Mouse (Mus musculus) midbrain, embryonic 12.5 days (tissue): ENCODE measurements at regions not wholly inside any gene's neighbourhood (a gene's known extent, or its start where the extent isn't known, plus 50 kb on each side); places are given as distances from the start of the nearest gene placed in this dataset.

Source experiments
- ATAC-seq: fragments of 200-750 bp; cut with Nextera tagmentation; 2 replicates; pipeline ENCODE4 v1.8.0; 2017; ENCODE audit warnings: low read depth, moderate TSS enrichment, moderate library complexity; ENCODE audit not compliant: low FRiP score
- H3K27ac ChIP-seq: fragments of 300-500 bp; sonication (generic); replicated peaks from 2 replicates; pipeline ENCODE4 v1.5.1; 2016; ENCODE audit warnings: mild to moderate bottlenecking
- H3K27me3 ChIP-seq: fragments of 300-500 bp; sonication (generic); 2 replicates; pipeline ENCODE4 v1.6.1; 2016; ENCODE audit warnings: mild to moderate bottlenecking
- H3K36me3 ChIP-seq: fragments of 300-500 bp; sonication (generic); 2 replicates; pipeline ENCODE4 v1.6.1; 2016
- H3K4me1 ChIP-seq: fragments of 300-500 bp; sonication (generic); 2 replicates; pipeline ENCODE4 v1.6.1; 2016
- H3K4me2 ChIP-seq: fragments of 300-500 bp; sonication (generic); replicated peaks from 2 replicates; pipeline ENCODE4 v1.6.1; 2016; ENCODE audit warnings: mild to moderate bottlenecking, moderate library complexity
- H3K4me3 ChIP-seq: fragments of 300-500 bp; sonication (generic); 2 replicates; pipeline ENCODE4 v1.5.1; 2016; ENCODE audit warnings: mild to moderate bottlenecking
- H3K9ac ChIP-seq: fragments of 300-500 bp; sonication (generic); replicated peaks from 2 replicates; pipeline ENCODE4 v1.6.1; 2016; ENCODE audit warnings: mild to moderate bottlenecking, moderate library complexity
- H3K9me3 ChIP-seq: fragments of 300-500 bp; sonication (generic); 2 replicates; pipeline ENCODE4 v1.6.1; 2016; ENCODE audit warnings: mild to moderate bottlenecking
- WGBS: fragments of 180-500 bp; shearing (Covaris S2); methylation state at CpG from one replicate; pipeline ENCODE4 v1.1.7; 2016; 5-methylcytosine and 5-hydroxymethylcytosine counted together

DNA sequence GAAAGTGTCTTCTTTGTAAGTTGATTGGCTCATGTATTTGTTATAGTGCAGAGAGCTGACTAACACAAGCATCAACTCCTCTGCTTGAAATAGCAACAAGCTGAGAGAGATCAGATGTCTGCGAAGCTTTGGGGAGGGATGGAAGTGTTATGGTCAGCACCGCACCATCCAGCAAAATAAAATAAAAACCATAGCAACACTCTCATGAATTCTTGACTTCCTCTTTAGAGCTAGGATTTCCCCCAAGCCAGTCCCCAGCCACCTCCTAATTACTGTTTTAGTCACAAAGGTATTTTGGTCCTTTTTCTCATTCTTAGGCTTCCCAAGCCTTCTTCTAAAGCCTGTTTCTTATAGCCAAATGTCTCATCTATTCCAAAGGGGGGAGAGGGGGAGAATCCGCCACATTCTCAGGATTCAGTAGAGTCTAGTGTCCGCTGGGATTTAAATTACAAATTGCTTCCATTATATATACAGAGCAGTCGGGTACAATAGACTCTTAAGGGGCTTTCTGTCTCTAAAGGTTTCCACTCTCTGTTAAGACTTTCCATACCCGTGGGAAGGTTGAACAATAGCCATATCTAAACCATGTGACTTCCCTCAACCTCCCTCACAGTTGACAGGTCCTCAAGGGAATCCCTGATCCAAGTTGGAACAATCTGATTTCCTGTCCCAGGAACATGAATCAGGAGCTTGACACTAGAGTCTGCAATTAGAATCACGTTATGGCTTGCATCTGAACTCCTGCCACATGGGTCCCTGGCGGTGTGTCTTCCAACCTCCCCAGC, 386.7 kb downstream of the Rapgef2 start:
- H3K4me3 ChIP-seq: no peak overlapping the region
- H3K4me1 ChIP-seq: peaks cover 30% of the 10 kb centered on the region
- no peak overlapping the region for H3K9ac ChIP-seq
- ATAC-seq: peak; percentile 61
- 45% methylated on average over 8 of the region's 8 CpGs for WGBS
- H3K4me2 ChIP-seq: no peak overlapping the region
- H3K36me3 ChIP-seq: no peaks in the 10 kb centered on the region
- H3K9me3 ChIP-seq: no peaks in the 10 kb centered on the region
- no peak overlapping the region; the same call in 1 of the 2 replicates for H3K27ac ChIP-seq
- H3K27me3 ChIP-seq: no peaks in the 10 kb centered on the region

DNA sequence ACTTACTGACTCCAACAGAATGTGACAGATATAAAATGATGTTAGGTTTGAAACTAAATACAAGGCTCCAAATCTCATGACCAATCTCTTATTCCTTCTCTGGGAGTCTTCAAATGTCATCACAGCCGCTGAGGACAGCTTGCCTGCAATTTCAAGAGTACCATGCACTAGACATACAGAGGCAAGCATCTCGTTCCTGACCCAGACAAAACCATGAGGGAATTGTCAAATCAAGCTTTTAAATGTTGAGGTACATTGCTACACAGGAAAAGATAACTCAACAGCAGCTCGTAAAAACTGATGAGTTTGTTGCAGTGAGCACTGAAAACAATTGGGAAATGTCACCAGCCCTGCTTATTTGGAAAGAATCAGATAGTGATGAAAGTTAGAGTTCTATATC, 397.0 kb downstream of the Rapgef2 start:
- no peaks in the 10 kb centered on the region for H3K27me3 ChIP-seq

DNA sequence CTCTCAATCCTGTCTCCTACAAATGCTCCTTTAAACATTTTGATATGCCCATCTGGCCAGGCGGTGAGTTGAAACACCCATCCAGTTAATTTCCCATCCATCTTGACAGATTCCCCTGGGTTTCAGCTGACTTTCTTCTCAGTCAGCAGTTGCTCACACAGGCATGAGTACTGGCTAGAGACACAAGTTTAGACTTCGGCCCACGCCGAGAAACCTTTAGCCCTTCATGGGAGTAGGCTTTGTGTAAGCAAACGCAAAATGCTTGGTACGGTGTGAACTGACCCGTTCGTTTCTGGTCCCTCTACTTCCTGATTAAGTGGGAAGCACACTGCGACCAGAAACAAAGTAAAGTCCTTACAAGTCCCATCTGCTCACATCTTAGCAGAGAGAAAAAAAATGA, 401.6 kb downstream of the Rapgef2 start:
- Histone ChIP-seq H3K4me2 (no peak overlapping the region), H3K9ac (no peak overlapping the region), H3K4me3 (no peak overlapping the region), H3K27ac (no peak overlapping the region), H3K4me1 (no peaks in the 10 kb centered on the region), H3K27me3 (no peaks in the 10 kb centered on the region), H3K36me3 (no peaks in the 10 kb centered on the region), H3K9me3 (no peaks in the 10 kb centered on the region)
- ATAC-seq: no peak
- 85% methylated on average over 9 of the region's 9 CpGs for WGBS

More for the DNA sequence above, 397.0 kb downstream of the Rapgef2 start:
- H3K27ac ChIP-seq: no peak overlapping the region
- H3K4me1 ChIP-seq: no peaks in the 10 kb centered on the region
- no peak overlapping the region for H3K4me3 ChIP-seq
- no peaks in the 10 kb centered on the region for H3K36me3 ChIP-seq
- WGBS: 83% methylated on average over 3 of the region's 3 CpGs
- no peak overlapping the region for H3K9ac ChIP-seq
- no peaks in the 10 kb centered on the region for H3K9me3 ChIP-seq
- no peak for ATAC-seq
- H3K4me2 ChIP-seq: no peak overlapping the region

DNA sequence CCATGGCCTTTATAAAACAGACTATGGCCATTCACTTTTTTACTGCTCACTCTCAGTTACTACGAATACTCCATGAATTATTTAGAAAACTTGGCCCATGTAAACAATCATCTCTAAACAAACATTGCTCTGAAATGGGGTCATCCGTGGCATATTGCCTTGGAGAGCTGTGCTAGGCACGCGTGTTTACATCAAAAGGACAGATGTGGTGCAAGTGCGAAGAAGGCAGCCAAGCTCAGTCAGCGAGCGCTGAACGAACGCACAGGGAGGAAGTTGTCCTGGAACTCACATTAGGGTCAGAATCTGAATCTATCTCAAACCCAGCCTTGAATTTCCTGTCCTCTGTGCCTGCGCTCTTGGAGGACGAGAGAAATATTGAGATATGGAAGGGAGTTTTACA, 402.3 kb downstream of the Rapgef2 start:
- 91% methylated on average over 11 of the region's 11 CpGs for WGBS
- no peak overlapping the region for H3K4me3 ChIP-seq
- H3K36me3 ChIP-seq: no peaks in the 10 kb centered on the region
- H3K4me2 ChIP-seq: no peak overlapping the region
- no peak for ATAC-seq
- H3K9me3 ChIP-seq: no peaks in the 10 kb centered on the region
- H3K4me1 ChIP-seq: no peaks in the 10 kb centered on the region
- no peak overlapping the region for H3K9ac ChIP-seq
- H3K27me3 ChIP-seq: no peaks in the 10 kb centered on the region
- H3K27ac ChIP-seq: no peak overlapping the region

DNA sequence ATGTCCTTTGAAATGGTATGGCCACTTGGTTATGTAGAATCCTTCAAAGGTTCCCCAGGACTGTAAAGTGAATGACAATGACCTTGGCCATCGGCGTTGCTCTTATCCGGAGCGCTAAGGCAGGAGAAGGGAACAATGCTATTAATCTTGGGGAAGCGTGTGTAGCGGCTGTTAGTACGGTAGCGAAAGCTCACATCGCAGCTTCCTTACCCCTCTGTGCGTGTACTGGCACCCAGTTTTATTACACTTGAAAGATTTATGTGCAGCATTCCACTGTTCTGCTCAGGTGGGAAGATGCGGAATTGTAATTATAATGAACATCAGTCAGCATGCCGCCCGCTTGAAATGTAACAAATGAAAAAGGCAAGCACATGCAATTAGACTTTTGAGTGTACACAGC, 406.2 kb downstream of the Rapgef2 start:
- Histone ChIP-seq H3K4me3 (no peak overlapping the region), H3K9ac (no peak overlapping the region), H3K36me3 (no peaks in the 10 kb centered on the region), H3K4me1 (peaks cover 4% of the 10 kb centered on the region; the same call in 1 of the 2 replicates), H3K9me3 (no peaks in the 10 kb centered on the region), H3K4me2 (no peak overlapping the region), H3K27me3 (no peaks in the 10 kb centered on the region), H3K27ac (no peak overlapping the region)
- 92% methylated on average over 13 of the region's 13 CpGs for WGBS
- no peak for ATAC-seq

DNA sequence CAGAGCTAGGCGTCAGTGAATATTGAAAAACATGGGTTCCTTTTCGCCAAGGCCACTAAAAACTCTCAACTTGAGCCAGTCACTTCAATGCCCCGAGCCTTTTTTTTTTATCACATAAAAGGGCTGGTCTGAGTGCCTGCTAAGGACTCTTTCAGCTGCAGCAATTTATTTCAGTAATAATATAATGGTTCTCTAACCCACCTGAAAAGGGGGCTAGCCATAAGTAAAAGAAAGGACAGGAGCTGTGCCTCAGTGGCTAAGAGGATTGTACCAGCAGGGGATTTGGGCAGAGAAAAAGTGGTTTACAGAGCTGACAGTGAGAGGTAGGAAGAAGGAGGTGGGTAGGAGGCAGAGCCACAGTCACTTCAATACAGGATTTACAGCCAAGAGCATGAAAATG, 409.0 kb downstream of the Rapgef2 start:
- Histone ChIP-seq H3K36me3 (no peaks in the 10 kb centered on the region), H3K27me3 (no peaks in the 10 kb centered on the region), H3K27ac (no peak overlapping the region), H3K4me2 (no peak overlapping the region), H3K4me1 (peaks cover 4% of the 10 kb centered on the region; the same call in 1 of the 2 replicates), H3K9me3 (no peaks in the 10 kb centered on the region), H3K9ac (no peak overlapping the region), H3K4me3 (no peak overlapping the region)
- WGBS: 24% methylated on average over 3 of the region's 3 CpGs
- ATAC-seq: no peak

DNA sequence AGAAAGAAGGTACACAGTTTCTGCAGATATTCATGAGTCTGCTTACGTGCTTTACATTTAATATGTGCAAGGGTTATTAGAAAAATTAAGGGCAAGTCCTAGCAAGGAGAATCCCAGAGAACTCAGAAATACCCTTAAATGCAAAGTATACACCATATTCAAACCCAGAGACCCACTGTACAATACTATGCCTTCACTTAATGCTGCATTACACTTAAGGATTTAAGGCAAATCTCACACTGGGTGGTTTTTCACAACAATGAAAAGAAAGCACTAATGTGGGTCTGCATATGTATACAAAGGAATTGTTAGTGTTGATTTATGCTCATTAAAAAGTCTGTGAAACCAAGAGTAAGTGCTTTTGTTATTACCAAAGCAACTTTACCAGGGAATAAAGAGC, 419.4 kb downstream of the Rapgef2 start:
- WGBS: 39% methylated on average over 1 of the region's 1 CpGs
- peak; percentile 24; the same call in 1 of the 2 replicates for ATAC-seq
- Histone ChIP-seq H3K4me1 (peaks cover 16% of the 10 kb centered on the region), H3K36me3 (no peaks in the 10 kb centered on the region), H3K9ac (no peak overlapping the region), H3K4me3 (no peak overlapping the region), H3K4me2 (no peak overlapping the region), H3K9me3 (no peaks in the 10 kb centered on the region), H3K27me3 (no peaks in the 10 kb centered on the region), H3K27ac (no peak overlapping the region; the same call in 1 of the 2 replicates)

DNA sequence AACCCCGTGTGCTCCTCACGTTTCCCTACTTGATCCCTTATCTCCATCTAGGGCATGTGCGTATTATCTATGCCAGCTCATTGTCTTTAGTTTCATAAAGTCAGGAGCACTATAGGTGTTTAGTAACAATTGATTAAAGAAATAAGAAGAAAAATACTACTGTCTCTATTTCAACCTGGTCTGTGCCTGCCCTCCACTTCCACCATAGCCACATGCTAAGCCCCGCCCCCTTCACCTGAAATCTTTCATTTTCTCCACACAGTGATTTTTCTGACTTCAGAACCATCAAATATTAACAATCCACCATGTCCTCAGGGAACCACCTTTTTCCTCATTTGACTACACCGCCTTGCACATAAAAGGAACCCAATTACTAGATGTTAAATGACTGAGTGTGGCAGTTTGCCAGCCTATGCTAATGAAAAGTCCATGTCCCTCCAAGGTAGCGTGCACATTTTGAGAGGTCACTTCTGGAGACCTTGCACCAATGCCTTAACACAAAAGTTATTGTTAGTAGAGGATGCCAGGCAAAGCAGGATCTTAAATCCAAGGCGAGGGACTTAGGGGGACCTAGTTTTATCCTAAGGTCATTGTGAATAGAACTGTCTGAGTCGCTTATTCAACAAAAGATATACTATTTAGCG, 420.1 kb downstream of the Rapgef2 start:
- H3K36me3 ChIP-seq: no peaks in the 10 kb centered on the region
- H3K9ac ChIP-seq: no peak overlapping the region
- H3K27ac ChIP-seq: no peak overlapping the region
- 59% methylated on average over 9 of the region's 9 CpGs for WGBS
- no peaks in the 10 kb centered on the region for H3K9me3 ChIP-seq
- no peak overlapping the region for H3K4me3 ChIP-seq
- ATAC-seq: no peak; the same call in none of the 2 replicates
- no peaks in the 10 kb centered on the region for H3K27me3 ChIP-seq
- H3K4me2 ChIP-seq: no peak overlapping the region
- peaks cover 16% of the 10 kb centered on the region for H3K4me1 ChIP-seq

DNA sequence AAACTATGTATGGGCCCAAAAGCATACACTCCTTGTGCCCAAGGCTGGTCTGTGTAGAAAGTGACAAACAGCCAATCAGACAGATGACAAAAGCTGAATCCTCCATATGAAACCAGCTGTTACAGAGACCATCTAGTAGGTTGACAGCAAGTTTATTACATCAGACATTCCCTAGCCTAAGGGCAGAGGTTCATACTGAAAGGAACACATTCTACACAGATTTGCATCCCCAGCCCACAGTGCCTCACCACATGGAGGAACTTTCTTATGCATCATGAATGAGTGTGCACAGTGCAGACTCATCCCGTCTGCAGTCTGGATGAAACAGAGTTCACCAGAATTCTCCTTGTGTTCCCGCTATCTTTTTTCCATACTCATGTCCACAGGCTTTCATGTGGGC, 423.3 kb downstream of the Rapgef2 start:
- Histone ChIP-seq H3K36me3 (no peaks in the 10 kb centered on the region), H3K27ac (no peak overlapping the region), H3K4me1 (peaks cover 16% of the 10 kb centered on the region), H3K4me2 (no peak overlapping the region), H3K9ac (no peak overlapping the region), H3K9me3 (no peaks in the 10 kb centered on the region), H3K27me3 (no peaks in the 10 kb centered on the region), H3K4me3 (no peak overlapping the region)
- 86% methylated on average over 2 of the region's 2 CpGs for WGBS
- no peak for ATAC-seq

DNA sequence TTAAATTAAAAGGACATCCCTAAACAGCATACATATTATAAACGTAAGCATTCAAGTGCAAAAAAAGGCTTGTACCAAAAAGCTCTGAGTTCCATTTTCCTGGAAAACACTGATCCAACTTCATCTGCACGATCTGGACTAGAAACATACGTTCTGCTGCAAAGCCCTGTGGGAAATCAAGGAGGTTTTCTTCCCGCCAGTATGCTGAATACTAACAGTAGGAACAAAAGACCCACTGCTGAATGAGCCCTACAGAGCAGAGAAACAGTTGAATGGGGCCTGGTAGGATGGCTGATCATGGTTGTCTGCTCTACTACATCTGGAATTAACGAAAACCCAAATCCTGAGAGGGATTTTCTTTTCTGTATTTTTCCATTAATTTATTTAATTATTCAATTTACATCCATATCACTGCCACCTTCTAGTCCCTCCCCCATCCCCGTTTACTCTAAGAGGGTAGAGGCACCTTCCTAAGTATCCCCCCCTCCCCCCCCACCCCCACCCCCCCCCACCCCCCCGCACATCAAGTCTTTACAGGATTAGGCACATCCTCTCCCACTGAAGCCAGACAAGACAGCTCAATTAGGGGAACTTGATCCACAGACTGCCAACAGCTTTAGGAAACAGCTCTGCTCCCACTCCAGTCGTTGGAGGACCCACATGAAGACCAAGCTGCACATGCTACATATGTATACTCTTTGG, 439.5 kb downstream of the Rapgef2 start:
- Histone ChIP-seq H3K4me2 (no peak overlapping the region), H3K27me3 (no peaks in the 10 kb centered on the region), H3K4me1 (no peaks in the 10 kb centered on the region; the same call in 1 of the 2 replicates), H3K9me3 (no peaks in the 10 kb centered on the region), H3K36me3 (no peaks in the 10 kb centered on the region), H3K4me3 (no peak overlapping the region), H3K27ac (no peak overlapping the region), H3K9ac (no peak overlapping the region)
- WGBS: 30% methylated on average over 7 of the region's 8 CpGs
- peak; percentile 73 for ATAC-seq

DNA sequence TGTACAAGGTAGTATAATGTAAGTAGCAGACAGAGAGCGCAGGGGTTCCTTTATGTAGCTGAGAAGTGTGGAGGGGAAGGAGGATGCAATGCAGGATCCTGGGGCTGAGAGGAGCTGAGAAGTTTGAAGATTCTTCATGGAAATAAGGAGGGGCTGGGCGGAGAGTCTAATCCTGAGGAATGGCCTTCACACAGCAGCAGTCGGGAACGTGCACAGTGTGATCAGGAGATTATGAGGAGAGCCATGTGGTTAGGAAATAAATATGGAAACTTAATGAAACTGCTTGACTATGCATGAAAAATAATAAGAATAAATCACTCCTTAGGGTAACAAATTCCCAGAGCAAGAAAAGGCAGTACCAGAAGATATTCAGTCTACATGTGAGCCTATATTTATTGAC, 445.1 kb downstream of the Rapgef2 start:
- Histone ChIP-seq H3K4me2 (no peak overlapping the region), H3K36me3 (no peaks in the 10 kb centered on the region), H3K4me1 (no peaks in the 10 kb centered on the region), H3K9ac (no peak overlapping the region), H3K4me3 (no peak overlapping the region), H3K27ac (no peak overlapping the region), H3K27me3 (no peaks in the 10 kb centered on the region), H3K9me3 (no peaks in the 10 kb centered on the region)
- WGBS: 51% methylated on average over 4 of the region's 4 CpGs
- no peak for ATAC-seq

DNA sequence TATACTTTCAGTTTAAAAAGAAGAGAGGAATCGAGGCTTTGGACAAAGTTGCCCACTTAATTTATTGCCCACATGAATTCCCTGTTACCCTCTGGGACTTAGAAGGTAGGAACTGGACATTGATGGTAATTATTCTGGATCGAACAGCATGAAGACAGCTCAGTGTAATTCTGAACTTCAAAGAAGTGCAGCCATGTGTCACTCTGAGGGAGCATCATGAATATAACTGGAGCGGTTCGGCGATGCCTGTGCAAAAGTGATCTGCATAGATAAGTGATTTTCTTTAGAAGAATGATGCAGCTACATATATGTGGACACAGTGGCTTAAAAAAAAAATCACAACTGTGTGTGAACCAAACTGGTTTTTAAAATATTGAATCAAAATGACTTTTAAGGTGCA, 449.5 kb downstream of the Rapgef2 start:
- Histone ChIP-seq H3K4me3 (no peak overlapping the region), H3K9me3 (no peaks in the 10 kb centered on the region), H3K4me1 (no peaks in the 10 kb centered on the region), H3K9ac (no peak overlapping the region), H3K36me3 (no peaks in the 10 kb centered on the region), H3K27me3 (no peaks in the 10 kb centered on the region), H3K4me2 (no peak overlapping the region), H3K27ac (no peak overlapping the region)
- peak; percentile 44; the same call in 1 of the 2 replicates for ATAC-seq
- 57% methylated on average over 5 of the region's 5 CpGs for WGBS
